Comparison of ENCODE assay signal across 8 mouse cellular contexts in genomic region chr10:20290467-20290883, GRCm38 (mm10). TPM values are rescaled to one million over a fixed set of nuclear protein-coding genes. Genes with fewer than 3 reads are reported as not detected.
DNase-seq lines count a peak whose midpoint lies in the region; ATAC-seq lines count a peak whose summit lies in the region.

No protein-coding gene starts in this region.

- H3K4me2 ChIP-seq in intestine, embryonic 15.5 days (replicated peaks): peak overlapping the region; percentile 55
- peak overlapping the region; percentile 29 for H3K4me2 ChIP-seq in midbrain, embryonic 11.5 days

- no peak overlapping the region for H3K4me3 ChIP-seq in intestine, embryonic 15.5 days (replicated peaks)
- no peak overlapping the region for H3K4me3 ChIP-seq in midbrain, embryonic 11.5 days (ENCODE audit: low read depth, low read length)

- intact Hi-C loops in left cerebral cortex, postnatal 4 days (cut with DNase I): no loop called here

- peak; percentile 60; the same call in 1 of the 2 replicates for ATAC-seq in intestine, embryonic 15.5 days
- ATAC-seq in midbrain, embryonic 11.5 days (ENCODE audit: low FRiP score): no peak

- H3K36me3 ChIP-seq in intestine, embryonic 15.5 days: no peaks in the 10 kb centered on the region
- H3K36me3 ChIP-seq in midbrain, embryonic 11.5 days (ENCODE audit: control insufficient read depth, insufficient read depth, low read length): no peaks in the 10 kb centered on the region

- peaks cover 14% of the 10 kb centered on the region for H3K4me1 ChIP-seq in intestine, embryonic 15.5 days (replicated peaks)
- H3K4me1 ChIP-seq in midbrain, embryonic 11.5 days (ENCODE audit: control insufficient read depth, insufficient read depth, low read length): peaks cover 21% of the 10 kb centered on the region

- no peaks in the 10 kb centered on the region for H3K9me3 ChIP-seq in intestine, embryonic 15.5 days
- H3K9me3 ChIP-seq in midbrain, embryonic 11.5 days (ENCODE audit: control insufficient read depth, low read length): no peaks in the 10 kb centered on the region

- H3K27ac ChIP-seq in intestine, embryonic 15.5 days: no peak overlapping the region
- no peak overlapping the region for H3K27ac ChIP-seq in midbrain, embryonic 11.5 days (ENCODE audit: low read depth, low read length)

- 18% methylated on average over 11 of the region's 11 CpGs for WGBS in intestine, embryonic 15.5 days
- WGBS in midbrain, embryonic 11.5 days: 26% methylated on average over 11 of the region's 11 CpGs

- H3K27me3 ChIP-seq in intestine, embryonic 15.5 days (replicated peaks): no peaks in the 10 kb centered on the region
- H3K27me3 ChIP-seq in midbrain, embryonic 11.5 days (ENCODE audit: control insufficient read depth, insufficient read depth, low read length): peaks cover 2% of the 10 kb centered on the region; the same call in 1 of the 2 replicates

- H3K9ac ChIP-seq in intestine, embryonic 15.5 days: no peak overlapping the region
- peak overlapping the region; percentile 26 for H3K9ac ChIP-seq in midbrain, embryonic 11.5 days (ENCODE audit: low read length)

- DNase-seq in adrenal gland, adult 2 months: peak; percentile 69
- DNase-seq in embryo, embryonic 10.5 days (ENCODE audit: low spot score): peak; percentile 93
- peak; percentile 60 to 87 for DNase-seq in gastrocnemius, postnatal 4 days (ENCODE audit: low spot score in 2 of 2)
- DNase-seq in left cerebral cortex, postnatal 4 days: peak; percentile 91
- DNase-seq in midbrain, embryonic 11.5 days (ENCODE audit: low spot score, missing footprints): peak; percentile 96
- DNase-seq in skeletal muscle tissue, adult 2 months (ENCODE audit: low read depth, low spot score): peak; percentile 62
- DNase-seq in yolk sac, embryonic 10.5 days (ENCODE audit: low spot score): peak; percentile 63

RNA-seq across cellular contexts. Expression of gene Bclaf1, which starts 21.8 kb away (rescaled TPM):
- 100 to 1,000 TPM in 1 of 2 experiments, 10 to 100 TPM in 1; 80.7 to 129 TPM for total RNA-seq in adrenal gland, adult 2 months (2021)
- 4.2 and 6.4 TPM in 2 replicates for polyA plus RNA-seq in adrenal gland, adult 2 months (2012; rRNA removed)
- 100 to 1,000 TPM in 1 of 2 experiments, 10 to 100 TPM in 1; 85.0 to 101 TPM for total RNA-seq in gastrocnemius, postnatal 4 days (2021)
- polyA plus RNA-seq in intestine, embryonic 15.5 days (2015; fragmentation: Nextera tagmentation; extraction: Ambion mirVana): 107 and 109 TPM in 2 replicates
- total RNA-seq in left cerebral cortex, postnatal 4 days (2021): 100 to 1,000 TPM; 156 TPM
- 176 and 188 TPM in 2 replicates for polyA plus RNA-seq in midbrain, embryonic 11.5 days (2014; fragmentation: Nextera tagmentation; extraction: Ambion mirVana)

RNA-seq across cellular contexts. Expression of gene Mtfr2, which starts 57.1 kb away (rescaled TPM):
- 1 to 10 TPM in 1 of 2 experiments, under 1 TPM in 1; 0.66 to 1.4 TPM for total RNA-seq in adrenal gland, adult 2 months (2021)
- 0.19 and 0.26 TPM in 2 replicates for polyA plus RNA-seq in adrenal gland, adult 2 months (2012; rRNA removed)
- 1 to 10 TPM; 1.8 to 2.4 TPM for total RNA-seq in gastrocnemius, postnatal 4 days (2021)
- polyA plus RNA-seq in intestine, embryonic 15.5 days (2015; fragmentation: Nextera tagmentation; extraction: Ambion mirVana): 1.7 and 2.2 TPM in 2 replicates
- 1 to 10 TPM; 1.4 TPM for total RNA-seq in left cerebral cortex, postnatal 4 days (2021)
- 1.4 TPM in 2 replicates for polyA plus RNA-seq in midbrain, embryonic 11.5 days (2014; fragmentation: Nextera tagmentation; extraction: Ambion mirVana)
